Mouse (Mus musculus) C2C12 (cell line): Measurements from ENCODE around the gene Pid1. TPM values are rescaled to one million over a fixed set of nuclear protein-coding genes. Genes with fewer than 3 reads are reported as not detected.

ENCODE experiments used
- H3K27me3 ChIP-seq: one replicate; pipeline ENCODE4 v1.6.1; 2011; ENCODE audit not compliant: control insufficient read depth, insufficient read depth, insufficient read length
- H3K36me3 ChIP-seq: one replicate; pipeline ENCODE4 v1.6.1; 2011; ENCODE audit not compliant: control insufficient read depth, insufficient read depth
- H3K4me3 ChIP-seq: one replicate; pipeline ENCODE4 v1.5.1; 2011; ENCODE audit warnings: mild to moderate bottlenecking, control low read depth; ENCODE audit not compliant: poor library complexity, insufficient read depth, severe bottlenecking
- H3K79me2 ChIP-seq: one replicate; pipeline ENCODE4 v1.6.1; 2011; ENCODE audit not compliant: control insufficient read depth, insufficient read depth
- H3K79me3 ChIP-seq: one replicate; pipeline ENCODE4 v1.6.1; 2011; ENCODE audit warnings: low read depth, control low read depth
- H3ac ChIP-seq: one replicate; pipeline ENCODE3; 2011; ENCODE audit warnings: low read depth; ENCODE audit not compliant: control insufficient read depth, insufficient read length
- CEBPB ChIP-seq: IDR thresholded peaks from one replicate; pipeline ENCODE4 v1.6.1; 2011; ENCODE audit warnings: low read depth, mild to moderate bottlenecking, control low read depth, moderate library complexity
- CTCF ChIP-seq: IDR thresholded peaks from one replicate; pipeline ENCODE4 v1.5.1; 2011; ENCODE audit not compliant: control insufficient read depth, insufficient read depth, insufficient read length
- FOSL1 ChIP-seq: IDR thresholded peaks from one replicate; pipeline ENCODE4 v1.8.0; 2011; ENCODE audit warnings: mild to moderate bottlenecking, low read length; ENCODE audit not compliant: poor library complexity, insufficient read depth, severe bottlenecking
- MAX ChIP-seq: IDR thresholded peaks from one replicate; pipeline ENCODE4 v1.6.1; 2011; ENCODE audit warnings: mild to moderate bottlenecking, control low read depth
- MYOD1 ChIP-seq: IDR thresholded peaks from one replicate; pipeline ENCODE4 v1.6.1; 2011; ENCODE audit warnings: low read depth; ENCODE audit not compliant: control insufficient read depth, insufficient read length
- MYOG ChIP-seq: IDR thresholded peaks from one replicate; pipeline ENCODE4 v1.6.1; 2011; ENCODE audit not compliant: control insufficient read depth, insufficient read length; ENCODE audit errors: extremely low read depth
- USF1 ChIP-seq: IDR thresholded peaks from one replicate; pipeline ENCODE4 v1.6.1; 2011; ENCODE audit warnings: low read depth, mild to moderate bottlenecking, control low read depth, moderate library complexity
- microRNA-seq: library from miRNA; unstranded; fragments of <30 nt; microRNA quantifications from one replicate; pipeline ENCODE4, GENCODE M21; 2019; ENCODE audit warnings: borderline microRNAs expressed
- polyA plus RNA-seq: library from polyadenylated mRNA; unstranded; fragments of >200 nt; fragmentation: generic; extraction: Trizol; gene quantifications from one replicate; pipeline ENCODE4 v1.2.1, GENCODE M21; 2012; ENCODE audit warnings: missing spikeins

The Pid1 gene
- polyA plus RNA-seq, 1 experiment = 0.21 TPM

- no peaks in the 10 kb centered on the region for H3K79me3 ChIP-seq
- no peak overlapping the region for H3K4me3 ChIP-seq
- H3K27me3 ChIP-seq = no peaks in the 10 kb centered on the region
- TF ChIP-seq CTCF (no peak), MYOD1 (no peak), MAX (no peak), FOSL1 (no peak), MYOG (no peak), USF1 (no peak), CEBPB (no peak)
- no peaks in the 10 kb centered on the region for H3K36me3 ChIP-seq
- H3ac ChIP-seq = no peak overlapping the region
- no peaks in the 10 kb centered on the region for H3K79me2 ChIP-seq
Measured at GRCm38 (mm10) chr1:84056306-84056705, 307.7 kb downstream of the Pid1 start.

DNA sequence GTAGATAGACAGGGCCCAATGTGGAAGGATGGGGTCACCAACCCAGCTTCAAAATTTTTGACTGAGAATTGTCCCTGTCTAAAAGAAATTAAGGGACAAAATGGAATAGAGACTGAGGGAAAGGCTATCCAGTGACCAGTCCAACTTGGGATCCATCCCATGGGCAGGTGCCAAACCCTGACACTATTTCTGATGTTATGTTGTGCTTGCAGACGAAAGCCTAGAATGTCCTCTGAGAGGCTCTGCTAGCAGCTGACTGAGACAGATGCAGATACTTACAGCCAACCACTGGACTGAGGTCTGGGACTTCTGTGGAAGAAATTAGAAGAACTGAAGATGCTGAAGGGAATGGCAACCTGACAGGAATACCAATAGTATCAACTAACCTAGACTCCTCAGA, 338.2 kb downstream of the Pid1 start:
- Histone ChIP-seq H3ac (no peak overlapping the region), H3K27me3 (no peaks in the 10 kb centered on the region), H3K79me2 (no peaks in the 10 kb centered on the region), H3K79me3 (no peaks in the 10 kb centered on the region), H3K36me3 (no peaks in the 10 kb centered on the region), H3K4me3 (no peak overlapping the region)
- TF ChIP-seq USF1 = no peak
- no peak for TF ChIP-seq MYOG
- TF ChIP-seq CEBPB = no peak
- no peak for TF ChIP-seq FOSL1
- TF ChIP-seq CTCF = no peak
- TF ChIP-seq MYOD1 = no peak
- TF ChIP-seq MAX = no peak

DNA sequence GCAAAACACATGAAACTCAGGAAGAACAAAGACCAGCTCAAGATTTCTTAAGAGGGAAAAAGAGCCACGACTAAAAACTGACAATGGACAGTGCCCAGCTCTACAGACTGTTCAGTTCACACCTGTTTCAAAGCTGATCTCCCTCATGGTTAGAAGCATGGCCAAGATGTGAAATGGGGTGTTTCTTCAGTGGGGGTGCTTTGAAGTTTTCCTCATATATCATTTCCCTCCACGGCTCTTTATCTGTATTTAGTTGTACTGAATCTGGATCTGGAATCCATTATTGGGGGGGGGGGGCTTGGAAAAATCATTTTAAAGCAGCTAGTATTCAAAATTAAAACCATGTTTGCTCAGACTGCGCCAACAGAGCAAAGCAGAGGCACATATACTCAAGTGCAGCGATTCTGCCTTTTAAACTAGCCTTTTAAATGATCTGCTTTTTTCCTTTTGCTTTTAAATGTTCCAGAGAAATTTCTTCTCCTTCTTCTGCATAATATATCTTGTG, 351.1 kb downstream of the Pid1 start:
- Histone ChIP-seq H3K79me2 (no peaks in the 10 kb centered on the region), H3K27me3 (no peaks in the 10 kb centered on the region), H3K4me3 (no peak overlapping the region), H3K79me3 (no peaks in the 10 kb centered on the region), H3ac (no peak overlapping the region), H3K36me3 (no peaks in the 10 kb centered on the region)
- no peak for TF ChIP-seq FOSL1

DNA sequence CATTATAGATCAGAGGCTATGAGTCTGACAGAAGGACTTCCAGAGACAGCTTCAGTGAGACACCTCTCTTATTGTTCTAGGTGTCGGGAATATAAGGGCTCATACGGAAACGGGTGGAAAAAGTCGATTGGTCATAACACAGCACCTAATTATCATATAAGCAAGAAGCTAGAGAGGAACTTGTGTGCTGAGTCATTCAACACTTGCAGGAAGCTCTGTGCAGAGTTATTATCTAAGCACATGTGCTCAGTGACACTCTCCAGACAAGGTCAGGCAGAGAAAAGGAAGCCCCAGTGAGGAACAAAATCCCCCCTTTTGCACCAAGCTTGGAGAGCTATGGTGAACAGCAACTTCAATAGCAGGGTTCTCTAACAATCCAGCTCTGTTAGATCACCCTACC, 361.4 kb downstream of the Pid1 start:
- Histone ChIP-seq H3K36me3 (no peaks in the 10 kb centered on the region), H3K27me3 (no peaks in the 10 kb centered on the region), H3K79me2 (no peaks in the 10 kb centered on the region), H3K4me3 (no peak overlapping the region), H3K79me3 (no peaks in the 10 kb centered on the region), H3ac (no peak overlapping the region)
- no peak for TF ChIP-seq MAX
- TF ChIP-seq CTCF = no peak
- TF ChIP-seq FOSL1 = no peak
- no peak for TF ChIP-seq MYOD1
- TF ChIP-seq CEBPB = no peak
- no peak for TF ChIP-seq MYOG
- TF ChIP-seq USF1 = no peak

Small RNAs within 50 kb of the gene (microRNA-seq; reads per million reads assigned to microRNA genes)
- not detected for gene Mir6353
